Mouse (Mus musculus) cerebellum, adult 9-10 months (tissue): ENCODE results near the gene Atxn7l3.
"Not testable (repeated sequence)": the region's sequence is repeated elsewhere in the genome, so short reads cannot be mapped to it uniquely, and the experiment has no call there.

Experiments
- DNase-seq: peaks from one replicate; pipeline ENCODE4 v3.0.0; 2022

Gene Atxn7l3

DNA sequence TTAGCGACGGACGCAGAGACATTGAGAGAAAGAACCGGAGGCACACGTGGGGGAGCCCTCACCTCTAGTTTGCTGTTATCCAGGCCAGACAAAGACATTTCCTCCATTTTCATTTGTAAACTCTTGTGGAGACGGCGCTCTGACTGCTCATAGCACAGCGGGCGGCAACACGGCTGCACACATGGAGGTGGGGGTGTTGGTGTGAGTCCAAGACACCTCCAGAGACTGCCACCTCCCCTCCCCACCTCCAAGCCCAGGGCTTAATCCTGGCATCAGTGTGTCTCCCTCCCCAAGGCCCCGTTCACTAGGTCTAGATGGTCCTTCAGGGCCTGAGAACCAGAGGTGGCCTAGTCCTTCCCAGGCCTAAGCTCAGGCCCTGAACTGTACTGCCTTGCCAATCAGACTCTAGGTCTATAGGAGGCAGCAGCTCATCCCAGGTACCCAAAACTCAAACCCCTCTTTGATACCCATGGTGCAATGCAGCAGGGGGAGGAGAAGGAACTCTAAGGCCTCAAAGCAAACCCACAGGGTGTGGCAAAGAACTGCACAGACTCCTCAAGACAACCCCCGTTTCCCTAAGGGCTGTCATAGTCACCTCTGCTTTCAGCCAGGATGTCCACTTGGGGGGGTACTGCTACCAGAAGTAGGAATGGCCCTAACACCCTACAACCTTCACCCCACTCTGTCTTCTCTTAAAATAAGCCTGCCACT is 1.4 kb downstream of the Atxn7l3 start:
- DNase-seq, result peak; percentile 71

DNA sequence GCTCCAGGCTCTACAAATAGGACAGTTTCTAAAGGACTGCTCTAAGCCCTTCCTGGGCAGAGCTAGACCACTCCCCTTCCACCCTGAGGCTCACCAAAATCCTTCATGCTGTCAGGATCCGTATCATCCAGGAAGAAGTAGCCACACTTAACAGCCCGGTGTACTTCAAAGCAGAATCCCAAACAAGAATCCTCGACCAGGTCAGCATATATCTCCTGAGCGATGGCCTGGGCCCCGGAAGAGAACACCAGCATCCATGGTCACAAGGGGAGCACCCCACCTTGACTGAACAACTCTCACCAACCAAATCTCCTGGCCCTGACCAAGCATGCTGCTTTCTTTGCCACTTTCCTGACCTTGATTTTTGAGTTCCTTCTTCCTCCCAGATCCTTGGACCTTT is 2.0 kb downstream of the Atxn7l3 start:
- DNase-seq, result no peak

DNA sequence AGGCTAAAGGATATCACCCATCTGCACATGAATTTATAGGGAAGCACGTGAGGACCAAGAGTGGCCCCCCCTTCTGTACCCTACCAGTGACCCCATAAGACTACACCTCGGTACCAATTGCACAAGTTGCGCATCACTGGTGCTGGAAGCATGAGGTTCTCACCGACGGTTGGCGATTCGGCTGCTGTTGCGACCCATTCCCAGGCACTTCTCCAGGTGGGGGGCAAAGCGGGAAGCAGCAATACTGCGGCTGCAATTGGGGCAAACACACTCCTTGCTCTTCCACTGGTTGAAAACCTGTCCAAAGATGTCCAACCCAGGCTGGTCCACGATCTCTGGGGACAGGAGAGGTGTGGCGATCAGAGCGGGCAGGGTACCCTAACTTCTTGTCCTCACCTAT is 2.5 kb downstream of the Atxn7l3 start:
- no peak for DNase-seq

DNA sequence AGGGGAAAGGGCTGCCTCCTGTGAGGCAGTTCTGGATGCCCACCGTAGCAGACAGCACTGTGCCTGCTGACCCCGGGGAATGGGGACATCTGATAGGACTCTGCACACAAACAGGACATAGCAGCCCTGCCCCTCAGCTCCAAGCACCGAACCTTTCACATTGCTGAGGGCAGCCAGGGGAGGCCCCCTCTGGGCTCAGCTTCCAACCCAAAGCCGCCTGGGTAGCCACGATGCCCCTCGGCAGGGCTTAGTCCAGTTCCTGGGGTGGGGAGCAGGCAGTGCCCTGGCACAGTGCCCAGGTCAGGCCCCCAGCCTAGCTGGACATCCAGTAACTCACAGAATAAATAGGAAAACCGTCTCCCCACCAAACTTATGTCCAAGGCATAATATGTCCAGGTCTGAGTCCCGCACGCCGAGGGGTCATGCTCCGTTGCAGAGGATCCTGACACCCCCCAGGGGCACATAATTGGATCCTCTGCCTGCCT is 5.3 kb downstream of the Atxn7l3 start:
- DNase-seq, result peak; percentile 49

DNA sequence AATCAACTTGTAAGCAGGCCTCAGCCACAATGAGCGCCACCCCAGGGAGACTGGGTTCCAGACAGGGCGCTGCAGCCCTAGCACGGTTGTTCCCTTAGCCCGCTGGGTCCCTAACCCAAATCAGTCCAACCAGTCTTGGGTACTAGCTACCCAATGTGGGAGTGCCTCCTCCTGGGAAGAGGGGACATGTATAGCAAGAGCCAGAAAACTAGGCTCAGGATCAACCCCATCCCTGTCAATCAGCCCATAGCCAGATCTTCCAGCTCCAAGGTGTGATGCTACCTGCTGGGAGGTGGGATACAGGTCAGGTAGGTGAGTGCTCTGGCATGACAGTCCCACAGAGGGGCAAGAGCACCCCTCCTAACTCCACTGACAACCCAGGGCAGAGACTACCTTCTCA is 6.3 kb downstream of the Atxn7l3 start:
- DNase-seq, result no peak

DNA sequence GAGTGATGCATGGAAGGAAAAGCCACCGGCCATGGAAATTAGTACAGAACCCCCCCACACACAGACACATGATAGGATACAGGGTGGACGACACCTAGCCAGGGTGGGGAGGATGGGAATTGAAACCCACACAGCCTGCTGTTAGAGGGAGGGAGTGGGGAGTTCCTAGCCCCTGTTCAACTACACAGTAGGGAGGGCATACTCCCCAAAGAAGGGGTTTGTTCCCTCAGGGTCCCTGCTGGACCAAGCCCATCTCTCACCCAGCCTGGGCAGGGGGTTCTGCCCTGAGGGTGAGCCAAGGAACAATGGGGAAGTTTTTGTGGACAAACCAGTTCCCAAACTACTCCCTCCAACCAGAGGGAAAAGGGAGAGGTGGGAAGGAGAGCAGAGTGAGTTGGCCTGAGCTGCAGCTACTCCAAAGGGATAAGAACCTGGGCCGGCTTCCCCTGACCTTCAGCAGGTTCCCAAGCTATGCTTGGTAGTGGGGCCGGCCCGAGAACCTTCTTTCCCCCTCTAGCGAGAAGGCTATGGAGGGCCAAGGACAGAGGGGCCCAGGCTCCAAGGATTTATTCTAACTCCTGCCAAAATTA is 6.8 kb downstream of the Atxn7l3 start:
- DNase-seq, result no peak

DNA sequence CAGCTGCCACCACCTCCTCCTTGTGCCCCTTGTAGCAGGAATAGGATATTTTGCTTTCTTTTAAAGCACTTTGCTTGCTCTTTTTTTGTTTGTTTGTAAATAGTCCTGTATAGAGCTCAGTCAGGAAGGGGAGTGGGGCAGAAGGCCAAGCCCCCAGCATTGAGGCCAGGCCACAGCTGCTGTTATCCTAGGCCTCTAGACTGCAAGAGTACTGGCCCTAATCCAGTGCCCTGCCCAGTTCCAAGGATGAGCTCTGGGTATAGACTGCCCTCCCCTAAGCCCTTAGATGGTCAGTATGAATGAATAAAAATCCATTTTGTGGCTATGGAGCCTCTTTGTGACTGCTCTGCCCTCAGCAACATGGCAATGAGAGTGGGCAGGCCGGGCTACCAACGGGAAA is 7.5 kb downstream of the Atxn7l3 start:
- no peak for DNase-seq

DNA sequence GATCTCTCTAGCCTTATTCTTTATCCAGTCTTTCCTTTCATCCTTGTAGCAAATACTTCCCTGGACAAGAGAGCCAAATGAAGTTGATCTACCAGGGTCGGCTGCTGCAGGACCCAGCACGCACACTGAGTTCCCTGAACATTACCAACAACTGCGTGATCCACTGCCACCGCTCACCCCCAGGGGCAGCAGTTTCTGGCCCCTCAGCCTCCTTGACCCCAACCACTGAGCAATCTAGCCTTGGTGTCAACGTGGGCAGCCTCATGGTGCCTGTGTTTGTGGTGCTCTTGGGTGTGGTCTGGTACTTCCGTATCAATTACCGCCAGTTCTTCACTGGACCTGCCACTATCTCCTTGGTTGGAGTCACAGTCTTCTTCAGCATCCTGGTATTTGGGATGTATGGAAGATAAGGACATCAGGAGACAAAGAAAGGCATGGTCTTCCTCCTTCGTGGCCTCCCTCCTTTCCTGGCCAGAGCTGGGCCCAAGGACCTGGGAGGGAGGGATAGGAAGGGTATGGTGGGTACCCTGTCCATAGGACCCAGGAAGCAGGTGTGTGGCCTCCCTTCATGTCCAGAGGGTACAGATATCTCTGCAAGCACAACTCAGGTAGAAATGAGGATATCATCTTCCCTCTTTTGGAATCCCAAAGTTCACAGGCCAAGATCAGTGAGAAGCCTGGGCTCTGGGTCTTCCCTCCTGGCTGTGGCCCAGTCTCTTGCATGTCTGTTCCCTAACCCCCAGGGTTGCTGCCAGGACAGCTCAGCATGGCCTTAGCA is 8.2 kb downstream of the Atxn7l3 start:
- no peak for DNase-seq

DNA sequence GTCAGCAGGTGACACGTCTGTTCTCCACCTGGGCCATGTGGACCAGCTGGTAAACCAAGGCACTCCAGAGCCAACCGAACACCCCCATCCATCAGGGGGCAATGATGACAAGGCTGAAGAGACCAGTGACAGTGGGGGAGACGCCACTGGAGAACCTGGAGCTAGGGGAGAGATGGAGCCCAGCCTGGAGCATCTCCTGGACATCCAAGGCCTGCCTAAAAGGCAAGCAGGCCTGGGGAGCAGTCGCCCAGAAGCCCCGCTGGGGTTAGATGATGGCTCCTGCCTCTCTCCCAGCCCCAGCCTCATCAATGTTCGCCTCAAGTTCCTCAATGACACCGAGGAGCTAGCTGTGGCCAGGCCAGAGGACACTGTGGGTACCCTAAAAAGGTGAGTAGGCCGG is 8.9 kb downstream of the Atxn7l3 start:
- no peak for DNase-seq

DNA sequence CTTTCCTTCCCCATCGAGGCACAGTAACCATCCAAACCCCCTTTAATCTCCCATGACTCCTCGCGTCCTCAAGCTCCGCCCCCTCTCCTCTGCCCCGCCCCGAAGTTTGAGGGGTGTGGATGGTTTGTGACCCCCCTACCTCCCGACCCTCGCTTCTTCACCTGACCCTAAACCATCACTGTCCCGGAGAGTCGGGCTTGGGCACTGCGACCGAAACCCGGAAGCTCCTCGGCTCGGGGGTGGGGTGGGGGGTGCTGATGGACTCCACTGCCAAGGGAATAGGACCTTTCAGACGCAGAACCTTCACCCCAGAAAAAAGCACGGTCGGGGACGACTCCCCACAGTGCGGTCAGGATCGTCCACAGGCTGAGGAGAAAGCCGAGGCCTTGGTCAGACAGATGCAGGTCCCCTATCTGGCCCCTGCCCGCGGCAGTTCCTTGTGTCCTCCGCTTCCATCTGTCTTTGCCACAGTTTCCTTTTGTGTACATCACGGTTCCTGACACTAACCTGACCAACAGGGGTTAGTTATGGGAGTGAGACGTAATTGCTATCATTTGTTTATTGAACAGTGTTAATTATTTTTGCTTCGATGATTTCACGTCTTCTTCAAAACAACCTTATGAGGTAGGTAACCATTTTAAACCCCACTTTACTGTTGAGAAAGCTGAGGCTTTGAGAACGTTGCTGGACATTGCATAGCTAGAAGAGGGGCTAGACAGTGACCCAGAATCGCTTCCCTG is 11.2 kb downstream of the Atxn7l3 start:
- no peak for DNase-seq

DNA sequence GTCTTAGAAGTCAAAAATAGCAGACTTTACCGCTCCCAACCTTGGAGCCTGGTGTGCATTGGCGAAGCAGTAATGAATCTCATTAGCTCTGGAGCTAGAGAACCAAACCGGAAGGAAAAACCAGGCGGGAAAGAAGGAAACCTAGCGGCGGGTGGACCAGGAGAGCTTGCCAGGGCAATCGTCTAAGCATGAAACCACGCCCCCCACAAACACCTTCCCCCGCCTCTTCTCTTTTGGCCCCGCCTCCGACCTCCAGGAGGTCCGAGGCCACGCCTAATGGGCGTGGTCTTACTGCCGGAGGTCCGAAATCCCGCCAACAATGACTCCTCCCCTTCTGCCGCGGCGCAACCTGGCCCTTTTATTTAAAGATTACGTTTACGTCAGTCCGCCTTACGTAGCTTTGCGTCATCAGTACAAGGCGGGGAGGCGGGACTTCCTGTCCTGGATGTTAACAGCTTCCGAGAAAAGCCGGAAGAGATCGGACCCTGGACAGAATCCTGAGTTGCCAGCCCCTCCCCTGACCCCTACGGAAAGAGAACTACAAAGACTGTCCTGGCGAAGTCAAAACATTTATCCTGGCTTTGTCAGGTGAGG is 11.8 kb downstream of the Atxn7l3 start, which contains the start of gene Tmub2:
TSS of gene Tmub2 (plus strand) at position 431 of the 594 bp plus-strand sequence.
- peak; percentile 99 for DNase-seq

DNA sequence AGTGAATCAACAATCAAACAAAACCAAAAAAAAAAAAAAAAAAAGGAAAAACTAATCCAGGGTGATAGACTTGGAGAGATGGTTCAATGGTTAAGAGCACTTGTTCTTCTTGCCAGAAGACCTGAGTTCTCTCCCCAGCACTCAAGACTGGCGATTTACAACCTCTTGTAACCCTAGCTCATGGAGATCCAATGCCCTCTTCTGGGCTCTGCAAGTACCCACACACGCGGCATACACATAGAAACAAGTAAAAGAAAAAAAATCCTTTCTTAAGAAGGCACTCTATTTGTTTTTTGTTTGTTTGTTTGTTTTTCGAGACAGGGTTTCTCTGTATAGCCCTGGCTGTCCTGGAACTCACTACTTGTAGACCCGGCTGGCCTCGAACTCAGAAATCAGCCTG is 12.5 kb downstream of the Atxn7l3 start:
- DNase-seq, result no peak

DNA sequence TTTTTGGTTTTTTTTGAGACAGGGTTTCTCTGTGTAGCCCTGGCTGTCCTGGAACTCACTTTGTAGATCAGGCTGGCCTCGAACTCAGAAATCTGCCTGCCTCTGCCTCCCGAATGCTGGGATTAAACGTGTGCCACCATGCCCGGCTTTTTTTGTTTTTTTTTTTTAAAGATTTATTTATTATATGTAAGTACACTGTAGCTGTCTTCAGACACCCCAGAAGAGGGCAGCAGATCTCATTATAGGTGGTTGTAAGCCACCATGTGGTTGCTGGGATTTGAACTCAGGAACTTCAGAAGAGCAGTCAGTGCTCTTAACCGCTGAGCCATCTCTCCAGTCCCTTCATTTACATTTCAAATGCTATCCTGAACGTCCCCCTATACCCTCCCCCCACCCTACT is 16.2 kb downstream of the Atxn7l3 start:
- not testable (repeated sequence) for DNase-seq

DNA sequence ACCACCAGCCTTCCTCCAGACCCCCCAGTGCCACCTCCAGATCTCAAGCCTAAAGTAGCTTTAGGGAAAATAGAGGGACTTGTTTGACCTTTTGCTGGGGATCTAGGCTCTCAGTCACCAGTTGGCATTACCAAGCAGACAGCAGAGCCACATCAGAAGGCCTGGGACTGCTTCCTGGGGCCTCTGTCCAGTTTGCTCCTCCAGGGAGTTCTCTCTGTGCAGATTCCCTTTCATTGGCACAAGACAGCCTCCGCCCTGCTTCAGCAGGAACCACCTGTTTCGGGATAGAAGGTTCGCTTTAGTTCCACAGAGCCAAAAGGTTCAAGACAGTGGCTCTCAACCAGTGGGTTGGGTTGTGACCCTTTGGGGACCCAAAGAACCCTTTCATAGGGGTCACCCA is 16.8 kb downstream of the Atxn7l3 start:
- no peak for DNase-seq

DNA sequence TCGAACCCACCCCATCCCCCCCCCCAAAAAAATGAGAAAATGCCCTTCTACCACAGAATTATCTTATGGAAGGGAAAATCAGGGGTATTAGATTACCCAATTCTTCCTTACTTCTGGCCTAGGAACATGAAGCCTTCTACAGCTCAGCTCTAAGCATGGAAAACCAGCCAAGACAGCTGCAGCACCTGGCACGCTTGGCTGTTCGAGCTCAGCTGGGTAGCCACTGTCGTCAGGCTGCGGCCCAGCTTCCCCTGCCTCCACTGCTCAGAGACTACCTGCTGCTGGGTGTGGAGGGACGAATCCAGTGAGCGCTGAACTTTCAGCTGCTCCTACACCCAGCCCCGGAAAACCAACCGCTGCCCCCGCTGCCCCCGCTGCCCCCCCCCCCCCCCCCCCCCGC is 18.7 kb downstream of the Atxn7l3 start:
- no peak for DNase-seq

DNA sequence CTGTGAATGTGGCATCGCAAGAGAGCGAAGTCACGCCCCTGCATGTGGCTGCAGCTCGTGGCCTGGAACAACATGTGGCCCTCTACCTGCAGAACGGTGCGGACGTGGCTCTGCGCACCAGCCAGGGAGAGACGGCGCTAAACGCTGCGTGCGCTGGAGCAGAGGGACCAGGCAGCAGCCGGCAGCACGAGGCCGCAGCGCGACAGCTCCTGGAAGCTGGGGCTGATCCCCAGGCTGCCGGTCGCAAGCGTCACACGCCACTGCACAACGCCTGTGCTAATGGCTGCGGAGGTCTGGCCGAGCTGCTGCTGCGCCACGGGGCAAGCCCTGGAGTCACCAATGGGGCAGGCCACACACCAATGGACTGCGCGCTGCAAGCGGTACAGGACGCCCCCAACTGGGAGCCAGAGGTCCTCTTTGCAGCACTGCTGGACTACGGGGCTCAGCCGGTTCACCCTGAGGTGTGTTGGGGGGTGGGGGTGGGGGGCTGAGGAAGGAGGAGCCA is 20.0 kb downstream of the Atxn7l3 start:
- DNase-seq, result no peak

DNA sequence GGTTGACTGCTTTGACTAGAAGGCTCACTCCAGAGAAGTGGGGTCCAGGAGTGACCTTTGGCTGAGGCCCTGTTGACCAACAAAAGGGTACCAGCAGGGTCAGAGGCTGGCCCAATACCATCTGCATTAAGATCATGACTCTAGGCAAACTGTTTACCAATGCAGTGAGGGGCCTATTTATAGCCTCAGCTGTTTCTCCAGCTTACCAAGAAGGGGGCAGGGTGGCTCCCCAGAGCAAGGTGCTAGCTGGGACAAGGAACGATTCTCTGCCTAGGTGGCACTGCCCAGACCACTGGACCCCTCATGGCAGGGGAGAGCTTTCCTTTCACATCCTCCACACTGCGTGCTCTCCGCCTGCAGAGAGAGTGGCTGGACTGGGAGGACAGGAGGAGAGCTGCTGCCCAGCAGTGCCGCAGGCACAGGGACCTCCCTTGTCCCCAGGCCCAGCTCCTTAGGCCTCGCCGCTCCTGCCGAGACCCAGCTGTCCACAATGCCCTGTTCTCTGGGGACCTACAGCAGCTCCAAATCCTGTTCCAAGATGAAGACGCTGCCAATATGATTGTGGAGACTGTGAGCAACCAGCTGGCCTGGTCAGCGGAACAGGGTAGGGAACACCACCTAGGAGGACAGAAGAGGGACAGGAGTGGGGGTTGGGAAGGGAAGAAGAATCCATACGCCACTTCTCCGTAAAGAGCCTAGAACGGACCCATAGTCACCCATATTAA is 27.7 kb downstream of the Atxn7l3 start, which contains the start of gene Asb16:
TSS of gene Asb16 (plus strand) at position 224 of the 725 bp plus-strand sequence.
- no peak for DNase-seq

DNA sequence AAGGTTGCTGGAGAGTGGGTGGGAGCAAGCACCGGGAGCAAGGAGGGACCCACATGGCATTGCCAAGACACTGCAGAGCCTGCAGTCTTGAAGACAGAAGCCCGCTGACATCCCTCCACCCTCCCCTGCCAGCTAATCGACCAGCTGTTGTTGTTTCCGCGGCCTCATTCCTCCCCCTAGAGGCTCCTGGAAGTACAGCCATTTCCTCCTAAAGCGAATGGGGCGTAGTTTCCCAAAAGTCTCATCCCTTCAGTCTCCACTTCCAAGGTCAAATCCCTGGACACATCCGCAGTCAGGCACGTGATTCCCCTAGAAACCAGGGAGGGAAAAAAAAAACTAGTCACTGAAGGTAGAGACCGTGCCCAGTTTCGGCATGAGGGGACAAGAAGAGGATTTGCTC is 29.0 kb downstream of the Atxn7l3 start:
- peak; percentile 80 for DNase-seq

DNA sequence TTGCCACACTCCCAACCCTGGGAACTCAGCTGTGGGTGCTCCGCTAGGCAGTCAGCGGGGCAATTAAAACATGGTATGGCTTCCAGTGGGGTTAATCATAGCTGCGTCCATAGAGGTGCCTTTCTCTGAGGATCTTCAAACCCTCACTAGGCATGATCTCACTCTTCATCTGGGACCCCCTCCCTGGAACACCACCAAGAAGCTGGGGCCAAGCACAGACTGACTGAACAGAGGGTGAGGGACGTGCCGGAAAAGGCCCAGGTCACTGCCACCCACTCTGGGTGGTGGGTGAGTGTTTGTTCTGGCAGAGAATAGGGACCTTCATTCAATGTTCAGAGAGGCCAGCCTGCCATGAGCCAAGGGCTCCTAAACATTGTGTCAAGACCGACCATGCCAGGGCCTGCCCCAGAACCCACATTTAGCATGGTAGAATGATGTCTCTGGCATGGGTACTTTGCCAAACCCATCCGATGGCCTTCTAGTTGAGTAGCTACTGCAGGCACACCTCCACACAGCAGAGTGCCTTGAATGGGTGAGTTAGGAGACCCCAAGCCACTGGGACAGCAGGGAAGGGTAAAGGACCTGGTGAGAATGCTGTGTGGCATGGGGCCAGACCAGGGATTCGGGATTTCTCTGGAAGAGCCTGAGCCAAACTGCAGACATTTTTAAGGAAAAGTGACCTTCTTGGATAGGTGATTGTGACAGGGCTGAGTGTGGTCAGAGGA is 29.6 kb downstream of the Atxn7l3 start:
- DNase-seq, result no peak

DNA sequence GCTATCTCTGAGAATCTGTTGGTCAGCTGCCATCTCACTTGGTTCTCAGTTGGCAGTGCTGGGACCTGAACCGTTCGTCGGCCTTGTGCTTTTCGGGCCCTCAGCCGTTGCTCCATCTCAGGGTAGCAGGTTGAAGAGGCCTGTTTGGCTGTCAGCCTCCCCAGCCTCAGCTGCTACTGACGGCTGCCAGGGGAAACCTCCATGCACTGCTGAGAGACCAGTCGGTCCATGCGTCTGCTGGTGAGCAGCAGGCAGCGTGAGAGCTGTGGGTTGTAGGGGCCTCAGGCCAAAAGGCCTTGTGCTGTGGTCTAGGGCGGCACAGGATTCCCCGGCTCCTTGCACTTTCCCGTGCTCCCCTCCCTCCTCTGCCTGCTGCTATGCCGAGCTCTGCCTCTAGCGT is 30.6 kb downstream of the Atxn7l3 start:
- DNase-seq, result peak; percentile 63

DNA sequence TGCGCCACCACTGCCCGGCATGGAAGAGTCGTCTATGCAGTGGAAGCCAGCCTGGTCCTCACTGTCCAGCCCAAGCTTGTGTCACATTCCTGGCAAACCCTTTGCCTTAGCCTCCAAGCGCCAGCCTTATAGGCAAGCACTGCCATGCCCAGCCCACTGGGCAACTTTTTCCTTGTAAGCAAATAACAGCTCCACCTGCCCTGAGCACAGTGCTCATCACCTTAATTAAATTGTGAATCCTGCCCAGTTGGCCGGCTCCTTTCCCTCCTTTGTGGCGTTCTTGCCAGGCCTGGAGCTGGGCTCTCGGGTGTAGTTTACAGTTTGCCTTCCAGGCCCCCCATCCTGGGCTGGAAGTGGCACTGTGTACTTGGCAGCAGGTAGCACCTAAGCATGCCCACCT is 33.2 kb downstream of the Atxn7l3 start:
- no peak for DNase-seq
